Mouse (Mus musculus): ENCODE data around the gene Zfpm1.

DNA sequence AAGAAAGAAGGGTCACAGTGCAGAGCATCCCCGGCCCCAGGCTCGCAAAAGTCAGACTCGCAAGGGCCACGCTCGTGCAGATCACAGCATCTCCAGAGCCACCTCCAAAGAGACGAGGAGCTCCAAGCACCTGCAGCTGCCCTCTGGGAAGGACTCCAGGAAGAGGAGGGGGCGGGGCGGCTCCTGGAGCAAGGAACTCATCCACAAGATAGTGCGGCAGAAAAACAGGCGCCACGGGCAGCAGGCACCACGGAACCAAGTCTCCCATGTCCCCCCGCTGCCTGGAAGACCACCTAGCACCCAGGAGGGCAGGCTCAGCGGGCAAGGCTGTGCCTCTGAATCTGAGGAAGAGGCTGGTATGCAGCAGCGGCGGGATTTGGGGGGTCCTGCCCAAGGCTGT lies 19.1 kb upstream of the Zfpm1 start:
- no peak for TF ChIP-seq FLI1 (IDR thresholded peaks at IDR 0.05; ENCODE audit: low read length)
- no peak for TF ChIP-seq GATA1 (IDR thresholded peaks at IDR 0.05; ENCODE audit: borderline replicate concordance, low read length)

Data from megakaryocyte, embryonic 14.5 days (primary cell).